Mouse (Mus musculus): Measurements from ENCODE around the gene Arpc4.

GRCm38 (mm10) chr6:113437135-113437534, 59.2 kb downstream of the Arpc4 start:
- no peak for TF ChIP-seq POLR2A (IDR thresholded peaks at IDR 0.05; ENCODE audit: low read depth, low read length)
- TF ChIP-seq CTCF (IDR thresholded peaks at IDR 0.05; ENCODE audit: borderline replicate concordance, insufficient read depth, low read length) = no peak

All from embryonic fibroblast, embryonic 13.5 days (primary cell).